In genomic region chr7:41500151-41500934, GRCm38 (mm10) we compare ENCODE assay signal across 8 mouse cellular contexts. TPM values are rescaled to one million over a fixed set of nuclear protein-coding genes. Genes with fewer than 3 reads are reported as not detected.
DNase-seq lines count a peak whose midpoint lies in the region; ATAC-seq and TF ChIP-seq lines count a peak whose summit lies in the region.

No protein-coding gene starts in this region.

- no peaks in the 10 kb centered on the region for H3K27me3 ChIP-seq in embryonic facial prominence, embryonic 15.5 days
- no peaks in the 10 kb centered on the region for H3K27me3 ChIP-seq in heart, embryonic 16.5 days (ENCODE audit: control insufficient read depth, insufficient read depth, low read length)
- H3K27me3 ChIP-seq in liver, embryonic 15.5 days = no peaks in the 10 kb centered on the region
- H3K27me3 ChIP-seq in neural tube, embryonic 12.5 days (replicated peaks) = no peaks in the 10 kb centered on the region
- no peaks in the 10 kb centered on the region for H3K27me3 ChIP-seq in stomach, postnatal 0 days (ENCODE audit: control insufficient read depth, insufficient read depth, low read length)

- H3K4me3 ChIP-seq in embryonic facial prominence, embryonic 15.5 days (replicated peaks) = peak overlapping the region; percentile 74
- H3K4me3 ChIP-seq in heart, embryonic 16.5 days (ENCODE audit: low read length) = peak overlapping the region; percentile 73
- H3K4me3 ChIP-seq in liver, embryonic 15.5 days (replicated peaks) = peak overlapping the region; percentile 77
- H3K4me3 ChIP-seq in neural tube, embryonic 12.5 days = peak overlapping the region; percentile 60
- peak overlapping the region; percentile 54 for H3K4me3 ChIP-seq in stomach, postnatal 0 days (ENCODE audit: low read depth, low read length)

- no peaks in the 10 kb centered on the region for H3K4me1 ChIP-seq in embryonic facial prominence, embryonic 15.5 days
- H3K4me1 ChIP-seq in heart, embryonic 16.5 days (ENCODE audit: control insufficient read depth, insufficient read depth, low read length) = no peaks in the 10 kb centered on the region
- peaks cover 7% of the 10 kb centered on the region for H3K4me1 ChIP-seq in liver, embryonic 15.5 days (replicated peaks)
- H3K4me1 ChIP-seq in neural tube, embryonic 12.5 days = no peaks in the 10 kb centered on the region
- no peaks in the 10 kb centered on the region for H3K4me1 ChIP-seq in stomach, postnatal 0 days (replicated peaks; ENCODE audit: control insufficient read depth, insufficient read depth)

- H3K4me2 ChIP-seq in embryonic facial prominence, embryonic 15.5 days (replicated peaks) = peak overlapping the region; percentile 64
- H3K4me2 ChIP-seq in heart, embryonic 16.5 days (ENCODE audit: low read depth, low read length) = peak overlapping the region; percentile 93
- peak overlapping the region; percentile 93 for H3K4me2 ChIP-seq in liver, embryonic 15.5 days
- peak overlapping the region; percentile 63 for H3K4me2 ChIP-seq in neural tube, embryonic 12.5 days (replicated peaks)
- H3K4me2 ChIP-seq in stomach, postnatal 0 days (replicated peaks; ENCODE audit: low read depth) = peak overlapping the region; percentile 80

- TF ChIP-seq EP300 in stomach, postnatal 0 days (optimal IDR thresholded peaks at IDR 0.05) = no peak

- 18% methylated on average over 22 of the region's 22 CpGs for WGBS in embryonic facial prominence, embryonic 15.5 days
- WGBS in heart, embryonic 16.5 days = 17% methylated on average over 22 of the region's 22 CpGs
- WGBS in liver, embryonic 15.5 days (ENCODE audit: insufficient replicate concordance) = 10% methylated on average over 22 of the region's 22 CpGs
- WGBS in neural tube, embryonic 12.5 days = 20% methylated on average over 22 of the region's 22 CpGs
- 18% methylated on average over 22 of the region's 22 CpGs for WGBS in stomach, postnatal 0 days

- no peaks in the 10 kb centered on the region for H3K36me3 ChIP-seq in embryonic facial prominence, embryonic 15.5 days
- no peaks in the 10 kb centered on the region for H3K36me3 ChIP-seq in heart, embryonic 16.5 days (ENCODE audit: control insufficient read depth, insufficient read depth)
- no peaks in the 10 kb centered on the region for H3K36me3 ChIP-seq in liver, embryonic 15.5 days (replicated peaks)
- H3K36me3 ChIP-seq in neural tube, embryonic 12.5 days = no peaks in the 10 kb centered on the region
- no peaks in the 10 kb centered on the region for H3K36me3 ChIP-seq in stomach, postnatal 0 days (ENCODE audit: control insufficient read depth, insufficient read depth, low read length)

- peak; percentile 60 for TF ChIP-seq CTCF in stomach, postnatal 0 days (IDR thresholded peaks at IDR 0.05; ENCODE audit: low read depth)

- H3K9ac ChIP-seq in embryonic facial prominence, embryonic 15.5 days = no peak overlapping the region
- peak overlapping the region; percentile 80 for H3K9ac ChIP-seq in heart, embryonic 16.5 days (ENCODE audit: low read length)
- peak overlapping the region; percentile 62 for H3K9ac ChIP-seq in liver, embryonic 15.5 days
- no peak overlapping the region for H3K9ac ChIP-seq in neural tube, embryonic 12.5 days
- H3K9ac ChIP-seq in stomach, postnatal 0 days (ENCODE audit: low read length) = 0 out of 2 replicates have a peak overlapping the region, but pooled peaks have one; percentile 13

- H3K9me3 ChIP-seq in embryonic facial prominence, embryonic 15.5 days (replicated peaks) = no peaks in the 10 kb centered on the region
- no peaks in the 10 kb centered on the region for H3K9me3 ChIP-seq in heart, embryonic 16.5 days (replicated peaks; ENCODE audit: control insufficient read depth, low read length)
- no peaks in the 10 kb centered on the region for H3K9me3 ChIP-seq in liver, embryonic 15.5 days (replicated peaks)
- H3K9me3 ChIP-seq in neural tube, embryonic 12.5 days = peaks cover 3% of the 10 kb centered on the region; the same call in 1 of the 2 replicates
- no peaks in the 10 kb centered on the region for H3K9me3 ChIP-seq in stomach, postnatal 0 days (ENCODE audit: control insufficient read depth, low read length)

- DNase-seq in B cell, adult 2 months = peak; percentile 73
- peak; percentile 67 for DNase-seq in adrenal gland, postnatal 14 days
- DNase-seq in kidney, postnatal 25 days = peak; percentile 82 to 84
- DNase-seq in stomach, postnatal 0 days (ENCODE audit: low spot score) = peak; percentile 43

- no peak overlapping the region for H3K27ac ChIP-seq in embryonic facial prominence, embryonic 15.5 days (replicated peaks)
- no peak overlapping the region for H3K27ac ChIP-seq in heart, embryonic 16.5 days (ENCODE audit: low read length)
- H3K27ac ChIP-seq in liver, embryonic 15.5 days (replicated peaks) = peak overlapping the region; percentile 35; the same call in 1 of the 2 replicates
- H3K27ac ChIP-seq in neural tube, embryonic 12.5 days = no peak overlapping the region
- H3K27ac ChIP-seq in stomach, postnatal 0 days (replicated peaks) = no peak overlapping the region

- ATAC-seq in embryonic facial prominence, embryonic 15.5 days (ENCODE audit: insufficient number of reproducible peaks, low FRiP score, low TSS enrichment, low read depth) = no peak
- ATAC-seq in heart, embryonic 16.5 days (replicated peaks; ENCODE audit: extremely low read depth, insufficient read depth, low FRiP score) = no peak
- ATAC-seq in liver, embryonic 15.5 days (ENCODE audit: insufficient read depth) = no peak
- peak; percentile 19; the same call in 1 of the 2 replicates for ATAC-seq in neural tube, embryonic 12.5 days (ENCODE audit: low FRiP score, low read depth)
- 0 out of 2 replicates have a peak, but pooled peaks have one; percentile 11 for ATAC-seq in stomach, postnatal 0 days (ENCODE audit: low FRiP score, low TSS enrichment)

RNA-seq across cellular contexts. Expression of gene AW146154, which starts 0.7 kb away (rescaled TPM):
- 8.8 and 10.4 TPM in 2 replicates for total RNA-seq in adrenal gland, postnatal 14 days (2021)
- polyA plus RNA-seq in embryonic facial prominence, embryonic 15.5 days (2015; fragmentation: Nextera tagmentation; extraction: Ambion mirVana) = 10.4 and 11.1 TPM in 2 replicates
- 6.7 and 8.8 TPM in 2 replicates for polyA plus RNA-seq in heart, embryonic 16.5 days (2015; fragmentation: Nextera tagmentation; extraction: Ambion mirVana)
- 2.3 and 2.9 TPM in 2 replicates for polyA plus RNA-seq in liver, embryonic 15.5 days (2015; fragmentation: Nextera tagmentation; extraction: Ambion mirVana)
- polyA plus RNA-seq in neural tube, embryonic 12.5 days (2016; fragmentation: Nextera tagmentation; extraction: Ambion mirVana) = 7.0 and 8.0 TPM in 2 replicates
- polyA plus RNA-seq in stomach, postnatal 0 days (2015; fragmentation: Nextera tagmentation; extraction: Ambion mirVana) = 6.7 and 6.8 TPM in 2 replicates

RNA-seq across cellular contexts. Expression of gene Gm20449, which starts 1.1 kb away (rescaled TPM):
- not detected in 2 replicates for total RNA-seq in adrenal gland, postnatal 14 days (2021)
- 0.11 and 0.32 TPM in 2 replicates for polyA plus RNA-seq in embryonic facial prominence, embryonic 15.5 days (2015; fragmentation: Nextera tagmentation; extraction: Ambion mirVana)
- 0.06 and 0.08 TPM in 2 replicates for polyA plus RNA-seq in heart, embryonic 16.5 days (2015; fragmentation: Nextera tagmentation; extraction: Ambion mirVana)
- not detected in 2 replicates for polyA plus RNA-seq in liver, embryonic 15.5 days (2015; fragmentation: Nextera tagmentation; extraction: Ambion mirVana)
- polyA plus RNA-seq in neural tube, embryonic 12.5 days (2016; fragmentation: Nextera tagmentation; extraction: Ambion mirVana) = 0.06 and 0.10 TPM in 2 replicates
- not detected in 2 replicates for polyA plus RNA-seq in stomach, postnatal 0 days (2015; fragmentation: Nextera tagmentation; extraction: Ambion mirVana)

RNA-seq across cellular contexts. Expression of gene Vmn2r57, which starts 51.8 kb away (rescaled TPM):
- total RNA-seq in adrenal gland, postnatal 14 days (2021) = 0.07 and 0.19 TPM in 2 replicates
- polyA plus RNA-seq in embryonic facial prominence, embryonic 15.5 days (2015; fragmentation: Nextera tagmentation; extraction: Ambion mirVana) = 0.16 and 0.20 TPM in 2 replicates
- 0.14 and 0.22 TPM in 2 replicates for polyA plus RNA-seq in heart, embryonic 16.5 days (2015; fragmentation: Nextera tagmentation; extraction: Ambion mirVana)
- polyA plus RNA-seq in liver, embryonic 15.5 days (2015; fragmentation: Nextera tagmentation; extraction: Ambion mirVana) = 0.02 TPM in 1 of 2 replicates, not detected in the other
- polyA plus RNA-seq in neural tube, embryonic 12.5 days (2016; fragmentation: Nextera tagmentation; extraction: Ambion mirVana) = 0.20 and 0.25 TPM in 2 replicates
- 0.04 and 0.05 TPM in 2 replicates for polyA plus RNA-seq in stomach, postnatal 0 days (2015; fragmentation: Nextera tagmentation; extraction: Ambion mirVana)

Comparison
In these comparisons a context has a peak if more than half of its experiments do, and no peak if none do; other contexts are left out.
1. ATAC-seq: peak in neural tube, embryonic 12.5 days (single experiment) and stomach, postnatal 0 days (single experiment); none in embryonic facial prominence, embryonic 15.5 days (single experiment), heart, embryonic 16.5 days (single experiment) and liver, embryonic 15.5 days (single experiment).
2. H3K9ac ChIP-seq: peak in heart, embryonic 16.5 days (single experiment), liver, embryonic 15.5 days (single experiment) and stomach, postnatal 0 days (single experiment); none in embryonic facial prominence, embryonic 15.5 days (single experiment) and neural tube, embryonic 12.5 days (single experiment).
3. Peak in every context shown above with its lines, with median percentiles within 50 percentile points of each other: DNase-seq, H3K4me2 ChIP-seq and H3K4me3 ChIP-seq.